Mouse (Mus musculus) kidney, adult 2 months (tissue): Measurements from ENCODE around the gene Flcn.

Experiments used
- CTCF ChIP-seq: fragments of 200-500 bp; conservative IDR thresholded peaks from 2 replicates; pipeline ENCODE4 v1.5.1; 2011; ENCODE audit warnings: low read depth, mild to moderate bottlenecking, control low read depth, low read length, moderate library complexity, mixed read lengths; ENCODE audit not compliant: insufficient read depth, insufficient read length
- POLR2A ChIP-seq: fragments of 200-500 bp; IDR thresholded peaks from one replicate; pipeline ENCODE4 v1.6.1; 2011; ENCODE audit warnings: low read depth, low read length, control low read depth

DNA sequence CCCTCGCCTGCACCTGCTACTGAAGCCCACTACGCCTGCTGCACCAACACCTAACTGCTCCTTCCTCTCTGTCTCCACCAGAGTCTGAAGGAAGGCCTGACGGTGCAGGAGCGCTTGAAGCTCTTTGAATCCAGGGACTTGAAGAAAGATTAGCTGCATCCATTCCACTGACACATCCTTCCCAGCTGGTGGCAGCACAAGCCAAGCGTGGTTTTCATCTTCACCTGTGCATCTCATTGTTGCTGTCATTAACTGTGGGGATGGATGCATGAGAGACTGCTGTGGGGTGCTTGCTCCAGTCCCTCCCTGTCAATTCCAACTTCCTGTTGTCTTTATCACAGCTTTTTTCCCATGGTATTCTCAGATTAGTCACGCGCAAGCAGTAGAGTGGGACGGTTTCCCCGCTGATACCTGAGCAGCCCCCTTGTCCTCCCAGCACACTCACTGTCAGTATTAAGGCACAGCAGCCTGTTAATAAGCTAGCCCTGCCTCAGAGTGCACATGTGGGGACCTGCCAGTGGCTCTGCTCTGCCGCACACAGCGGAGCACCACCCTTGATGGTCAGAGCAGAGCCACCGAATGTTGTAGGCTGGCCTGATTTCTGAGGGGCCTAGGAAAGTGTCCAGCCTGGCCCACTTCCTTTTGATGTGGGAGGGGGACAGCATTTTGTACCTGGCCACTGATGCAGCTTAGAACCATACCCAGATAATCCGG lies 34.2 kb downstream of the Flcn start:
- TF ChIP-seq POLR2A: no peak
- TF ChIP-seq CTCF: no peak
